Mouse (Mus musculus) left cerebral cortex, postnatal 25 days (tissue): ENCODE results near the gene D1Ertd622e. TPM values are rescaled to one million over a fixed set of nuclear protein-coding genes. Genes with fewer than 3 reads are reported as not detected.
"Not testable (repeated sequence)": the region's sequence is repeated elsewhere in the genome, so short reads cannot be mapped to it uniquely, and the experiment has no call there.

Source experiments
- DNase-seq, 2 experiments: peaks; one replicate each; pipeline ENCODE4 v3.0.0; 2022; ENCODE audit warnings: low spot score in 2 of 2, mixed read lengths in 1 of 2
- intact Hi-C: fragments of 180-260 bp; cut with DNase I; formaldehyde crosslinking; loops from one replicate; pipeline ENCODE4 v1.15.1; 2025
- total RNA-seq, 2 experiments: library from RNA; stranded (reverse); gene quantifications; 2 replicates each; pipeline ENCODE4 v1.2.3; 2021

The D1Ertd622e gene
- total RNA-seq, 2 experiments from 2014 or later = 76.5 to 78.3 TPM

DNA sequence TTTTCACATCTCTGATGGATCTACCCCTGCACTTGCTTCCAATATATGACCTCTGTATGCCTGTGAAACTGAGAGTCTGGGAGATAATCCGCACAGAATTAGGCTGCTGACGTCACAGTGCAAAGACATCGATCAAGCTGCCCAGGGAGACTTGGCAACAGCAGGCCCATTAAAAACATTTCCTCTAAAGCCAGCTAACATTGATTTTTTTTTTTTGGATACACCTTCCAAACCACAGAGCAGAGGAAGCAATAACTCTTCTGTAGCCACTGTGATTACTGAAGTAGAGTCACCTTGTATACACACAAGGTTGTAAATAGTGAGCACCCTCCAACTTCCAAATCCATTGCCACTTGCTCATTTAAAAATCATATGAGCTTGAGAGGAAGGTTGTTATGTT is 62.8 kb downstream of the D1Ertd622e start:
- intact Hi-C loops = no loop called here
- no peak for DNase-seq

DNA sequence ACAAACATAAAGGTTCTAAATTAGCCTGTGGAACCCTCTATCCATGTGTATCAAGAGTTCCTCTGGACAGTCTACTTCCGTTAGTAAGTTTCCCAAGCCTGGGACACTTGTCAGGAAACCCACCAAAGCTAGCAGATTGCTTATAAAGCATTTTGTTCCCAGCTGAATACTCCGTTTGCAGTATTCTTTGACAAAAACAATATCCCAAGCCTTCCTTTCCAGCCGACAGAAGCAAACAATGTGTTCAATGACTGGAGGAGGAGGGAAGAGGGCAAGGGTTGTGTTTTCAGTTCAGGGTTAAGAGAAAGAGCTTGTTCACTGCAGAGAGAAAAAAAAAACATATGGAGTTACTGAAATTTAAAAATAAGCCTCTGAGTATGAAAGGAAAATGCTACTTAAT is 73.3 kb downstream of the D1Ertd622e start:
- intact Hi-C loops = no loop called here
- no peak for DNase-seq

DNA sequence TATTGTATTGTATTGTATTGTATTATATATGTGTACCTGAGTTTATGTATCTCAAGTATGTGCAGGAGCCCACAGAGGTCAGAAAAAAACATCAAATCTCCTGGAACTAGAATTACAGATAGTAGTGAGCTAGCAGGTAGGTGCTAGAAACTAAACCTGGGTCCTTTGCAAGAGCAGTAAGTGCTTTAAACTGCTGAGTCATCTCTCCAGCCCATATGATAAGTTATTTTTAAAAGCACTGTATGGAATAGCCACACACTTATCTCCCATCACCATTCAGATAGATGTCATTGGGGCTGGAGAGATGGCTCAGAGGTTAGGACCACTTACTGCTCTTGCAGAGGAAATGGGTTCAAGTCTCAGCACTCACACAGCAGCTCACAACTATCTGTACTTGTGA is 76.8 kb downstream of the D1Ertd622e start:
- intact Hi-C loops = no loop called here
- no peak for DNase-seq

DNA sequence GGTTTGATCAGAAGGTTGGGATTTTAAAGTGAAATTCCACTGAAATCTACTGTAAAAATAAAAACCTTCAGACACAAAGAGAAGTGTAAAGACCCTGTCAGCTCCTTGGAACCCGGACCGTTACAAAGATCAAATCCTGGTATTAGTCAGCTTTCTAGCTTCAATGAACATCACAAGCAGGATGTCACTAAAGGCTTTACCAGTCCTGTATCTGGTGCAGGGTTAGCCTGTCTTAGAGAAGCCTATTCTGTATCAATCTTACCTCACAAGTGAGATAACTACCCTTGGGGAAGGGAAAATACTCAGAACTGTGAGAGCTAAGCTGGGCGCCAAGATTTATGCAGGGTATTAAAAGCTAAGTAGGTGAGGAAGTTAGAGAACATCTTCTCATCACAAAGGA is 77.7 kb downstream of the D1Ertd622e start:
- DNase-seq = no peak
- intact Hi-C loops = no loop called here

DNA sequence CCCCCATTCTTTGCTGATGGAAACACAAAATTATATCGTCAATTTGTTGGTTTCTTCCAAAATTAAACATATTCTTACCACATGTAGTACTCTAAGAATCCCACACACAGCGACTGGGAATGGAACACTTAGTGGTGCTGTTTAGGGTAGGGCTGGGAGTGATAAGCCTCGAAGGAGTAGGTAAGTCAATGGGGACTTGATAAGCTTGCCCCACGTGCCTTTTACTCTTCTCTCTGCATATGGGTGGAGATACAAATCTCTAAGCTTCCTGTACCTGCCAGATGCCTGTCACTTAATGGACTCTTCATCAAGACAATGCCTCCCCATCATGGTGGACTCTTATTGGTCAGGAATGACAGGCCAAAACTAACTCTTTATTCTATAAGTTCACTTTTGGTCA is 78.8 kb downstream of the D1Ertd622e start:
- DNase-seq = no peak
- intact Hi-C loops = no loop called here

DNA sequence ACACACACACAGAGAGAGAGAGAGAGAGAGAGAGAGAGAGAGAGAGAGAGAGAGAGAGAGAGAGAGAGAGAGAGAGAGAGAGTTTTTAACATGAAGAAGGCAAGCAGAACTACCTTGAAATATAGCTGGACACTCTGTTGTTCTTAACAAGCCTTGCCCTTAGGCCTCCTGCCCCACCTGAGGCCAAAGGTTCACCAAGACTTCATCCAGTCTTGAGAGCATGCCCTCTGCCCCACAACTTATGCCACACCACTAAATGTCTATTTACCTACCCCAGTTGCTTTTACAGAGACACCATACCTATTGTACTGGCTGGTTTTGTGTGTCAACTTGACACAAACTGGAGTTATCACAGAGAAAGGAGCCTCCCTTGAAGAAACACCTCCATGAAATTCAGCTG is 81.2 kb downstream of the D1Ertd622e start:
- DNase-seq, intact Hi-C loops: not testable (repeated sequence)

DNA sequence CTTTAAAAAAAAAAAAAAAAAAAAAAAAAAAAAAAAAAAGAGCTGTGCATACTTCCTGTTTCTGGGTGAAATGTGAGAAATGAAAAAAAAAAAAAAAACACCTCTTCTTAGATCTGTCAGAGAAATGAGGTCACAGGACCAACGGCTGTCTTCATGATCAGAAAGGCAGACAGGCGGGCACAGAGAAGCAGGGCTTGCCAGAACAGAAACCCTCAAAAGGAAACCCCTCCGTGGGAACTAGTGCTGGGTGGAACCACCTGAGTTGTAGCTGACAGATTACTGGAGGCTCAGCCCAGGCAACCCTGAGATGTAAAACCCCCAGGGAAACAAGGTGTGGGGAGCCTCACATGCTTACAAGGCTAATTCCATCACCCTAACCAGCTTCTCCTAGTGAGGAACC is 81.6 kb downstream of the D1Ertd622e start:
- DNase-seq = no peak
- intact Hi-C loops = no loop called here

DNA sequence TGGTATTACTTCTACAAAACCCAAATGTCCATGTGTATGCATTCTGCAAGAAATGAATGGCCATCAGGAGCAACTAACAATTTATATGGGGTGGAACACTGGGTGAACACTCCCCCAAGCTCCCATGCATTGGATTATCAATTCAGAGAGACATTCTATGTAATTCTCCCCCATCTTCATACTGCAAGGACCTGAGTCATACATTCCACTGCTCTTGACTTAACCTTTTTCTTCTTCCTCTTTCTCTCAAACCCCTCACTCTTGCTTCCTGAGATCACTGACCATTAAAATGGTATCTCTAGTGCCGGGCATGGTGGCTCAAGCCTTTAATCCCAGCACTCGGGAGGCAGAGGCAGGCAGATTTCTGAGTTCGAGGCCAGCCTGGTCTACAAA is 83.9 kb downstream of the D1Ertd622e start:
- DNase-seq = no peak
- intact Hi-C loops = no loop called here

DNA sequence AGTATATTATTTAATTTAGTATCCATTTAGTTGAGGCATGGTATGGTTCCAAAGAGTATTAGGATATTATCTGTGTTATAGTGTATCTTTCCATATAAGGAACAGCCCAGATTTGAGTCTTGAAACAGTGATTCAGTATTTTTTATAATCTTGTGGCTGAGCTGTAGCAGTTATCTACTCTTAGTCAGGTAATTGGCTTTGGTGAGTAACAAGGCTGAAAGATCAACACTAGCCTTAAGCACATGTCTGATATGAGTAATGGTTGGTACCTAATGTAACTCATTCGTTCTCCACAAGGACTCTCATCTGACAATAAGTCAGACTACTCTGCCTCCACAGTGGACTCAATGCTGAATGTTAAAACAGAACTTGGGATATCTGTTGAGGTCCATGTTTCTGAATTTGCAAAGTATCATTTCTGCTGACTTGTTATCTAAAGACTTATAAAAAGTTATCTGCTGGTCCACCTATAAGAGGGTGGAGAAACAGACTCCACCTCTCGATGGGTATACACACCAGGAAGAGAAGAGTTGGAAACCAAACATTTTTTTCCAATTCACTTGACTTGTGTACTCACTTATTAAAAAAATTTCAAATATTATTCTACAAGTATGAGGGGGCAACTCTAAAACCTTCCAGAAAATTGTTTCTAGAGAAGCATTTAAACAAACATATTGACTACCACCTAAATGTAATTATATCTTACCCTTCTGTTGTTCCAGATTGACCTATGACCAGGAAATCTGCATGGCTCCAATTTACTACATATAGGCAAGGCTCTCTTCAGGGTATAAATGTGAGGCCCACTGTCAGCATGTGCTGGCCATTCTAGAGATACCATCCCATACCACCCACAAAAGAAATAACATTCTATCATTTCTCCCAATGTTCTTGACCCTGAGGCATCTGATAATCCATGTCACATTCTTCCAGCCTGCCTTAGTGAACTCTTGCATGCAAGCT is 84.5 kb downstream of the D1Ertd622e start:
- DNase-seq = no peak
- intact Hi-C loops = no loop called here

DNA sequence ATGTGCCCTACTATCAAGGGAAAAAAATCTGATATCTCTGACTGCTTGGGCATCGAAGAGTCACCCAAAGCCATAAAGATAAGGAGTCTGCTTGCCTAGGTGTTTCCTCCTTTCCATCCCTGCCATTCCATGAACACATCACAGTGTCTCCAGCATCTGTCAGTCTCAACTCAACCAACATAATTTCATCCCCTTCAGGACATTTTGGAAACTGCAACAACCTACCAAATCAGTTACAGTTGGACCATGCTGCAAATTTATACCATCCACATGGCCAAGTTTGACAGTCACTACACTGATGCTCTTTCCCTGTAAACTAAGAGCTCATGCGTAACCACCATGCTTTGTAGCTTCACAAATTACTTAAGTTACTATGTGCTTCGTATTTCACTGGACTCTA is 85.3 kb downstream of the D1Ertd622e start:
- no peak for DNase-seq
- intact Hi-C loops = no loop called here

DNA sequence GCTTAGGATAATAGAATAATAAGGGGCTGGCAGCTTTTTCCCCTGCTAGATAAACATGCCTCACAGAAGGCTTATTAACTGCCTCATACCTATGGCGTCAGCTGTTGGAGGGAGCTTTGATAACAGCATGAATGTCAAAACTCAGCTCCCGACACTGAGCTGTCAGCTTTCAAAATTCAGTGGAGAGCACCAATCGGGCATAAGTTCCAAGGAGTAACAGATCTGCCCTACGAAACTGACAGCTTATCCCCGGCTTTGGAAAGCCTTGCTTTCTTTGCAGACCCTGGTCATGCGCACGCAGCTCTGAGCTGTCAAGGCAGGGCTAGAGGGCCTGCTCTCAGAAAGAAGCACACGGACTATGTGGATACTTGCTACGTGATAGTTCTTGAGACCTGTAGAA is 91.1 kb downstream of the D1Ertd622e start:
- intact Hi-C loops = no loop called here
- DNase-seq = no peak

DNA sequence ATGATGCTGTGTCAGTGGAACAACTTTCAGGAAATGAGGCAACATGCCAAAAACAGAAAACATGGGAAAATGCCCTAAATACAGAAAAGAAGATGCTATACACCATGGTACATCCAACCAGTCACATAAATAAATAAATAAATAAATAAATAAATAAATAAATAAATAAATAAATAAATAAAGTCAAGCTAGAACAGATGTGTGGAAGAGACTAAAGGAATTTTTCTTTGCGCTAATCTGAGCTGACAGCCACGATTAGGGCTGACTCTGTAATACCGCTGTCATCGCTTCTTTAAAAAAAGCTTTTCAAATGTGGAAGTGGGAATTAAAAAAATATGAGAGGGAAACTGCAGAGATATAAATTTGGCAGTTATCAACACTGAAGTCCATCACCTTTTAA is 93.9 kb downstream of the D1Ertd622e start:
- DNase-seq = no peak
- intact Hi-C loops = no loop called here

DNA sequence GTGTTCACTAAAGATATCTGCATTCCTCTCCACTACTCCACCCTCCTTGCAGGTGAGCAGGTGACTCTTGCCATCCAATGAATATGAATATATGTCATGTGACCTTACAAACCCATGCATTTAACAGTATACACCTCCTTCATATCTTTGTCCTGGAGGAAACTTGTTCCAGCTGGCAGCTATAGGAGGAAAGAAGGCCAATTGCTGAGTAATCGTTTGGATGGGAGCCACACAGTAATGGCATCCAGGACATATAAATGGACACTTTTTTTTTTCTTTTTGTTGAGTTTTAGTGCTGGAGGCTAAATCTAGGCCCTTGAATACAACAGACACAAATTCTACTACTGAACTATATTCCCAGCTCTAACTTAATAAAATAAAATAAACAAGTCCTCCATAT is 97.2 kb downstream of the D1Ertd622e start:
- intact Hi-C loops = no loop called here

DNA sequence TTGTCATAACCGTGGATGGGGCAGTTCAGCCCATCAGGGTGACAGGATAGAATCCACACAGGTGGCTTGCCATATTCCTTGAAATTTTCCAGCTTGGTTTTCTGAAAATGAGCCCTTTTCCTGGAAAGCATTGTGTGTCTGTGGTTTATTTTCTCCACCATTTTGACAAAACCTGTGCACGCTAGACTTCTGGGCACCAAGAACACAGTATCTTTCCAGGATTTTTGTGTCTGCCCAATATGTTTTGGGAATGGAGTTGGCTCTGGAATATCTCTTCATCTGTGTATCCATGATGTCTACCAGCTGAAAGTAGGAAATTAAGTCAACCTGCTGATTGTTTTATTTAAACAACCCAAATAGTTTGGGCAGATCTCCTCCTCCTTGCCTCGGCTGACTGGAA is 99.0 kb downstream of the D1Ertd622e start:
- intact Hi-C loops = no loop called here
- no peak for DNase-seq

More for the DNA sequence above, 97.2 kb downstream of the D1Ertd622e start:
- no peak for DNase-seq

Other genes starting within 250 kb of the D1Ertd622e start
- 10 to 100 TPM; 10.6 to 10.8 TPM for gene Gin1, start 108.1 kb upstream of the D1Ertd622e start, total RNA-seq
- gene Ppip5k2, start 108.3 kb upstream of the D1Ertd622e start, total RNA-seq = 10 to 100 TPM; 20.9 to 26.4 TPM